Mouse (Mus musculus): ENCODE measurements around the gene Foxp1. TPM values are rescaled to one million over a fixed set of nuclear protein-coding genes. Genes with fewer than 3 reads are reported as not detected.

Foxp1 gene
- polyA plus RNA-seq, 2 experiments = 7.9 to 10.6 TPM

DNA sequence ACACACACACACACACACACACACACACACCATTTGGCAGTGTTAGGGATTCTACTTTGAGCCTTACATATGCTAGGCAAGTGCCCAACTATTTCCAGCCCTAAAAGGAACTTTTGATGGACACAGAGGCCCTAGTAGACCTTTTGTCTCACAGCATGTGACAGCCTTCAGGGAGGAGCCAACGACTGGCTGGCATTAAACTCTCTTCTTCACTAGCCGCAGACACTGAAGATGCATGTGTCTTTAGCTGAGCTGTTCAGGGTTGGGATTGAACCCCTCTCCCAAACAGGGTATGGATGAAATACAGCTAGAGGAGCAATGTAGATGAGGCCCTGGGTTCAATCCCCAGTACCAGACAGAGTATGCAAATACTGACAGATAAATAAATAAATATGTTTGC lies 428.7 kb downstream of the Foxp1 start:
- WGBS (ENCODE audit: insufficient replicate concordance) = 49% methylated on average over 2 of the region's 2 CpGs
- ATAC-seq (ENCODE audit: insufficient read depth) (no peak), DNase-seq (ENCODE audit: low read depth in 3 of 3, low spot score in 3 of 3) (no peak)
- H3K9me3 ChIP-seq (ENCODE audit: control insufficient read depth, low read length) = no peaks in the 10 kb centered on the region
- H3K27me3 ChIP-seq (ENCODE audit: control insufficient read depth, insufficient read depth, low read length) = no peaks in the 10 kb centered on the region
- H3K9ac ChIP-seq (replicated peaks) = no peak overlapping the region
- H3K4me2 ChIP-seq (ENCODE audit: low read depth) = peak overlapping the region; percentile 63; the same call in 1 of the 2 replicates
- no peak overlapping the region for H3K4me3 ChIP-seq (ENCODE audit: insufficient read depth in 1 of 2, low read depth in 2 of 2, low read length in 2 of 2)
- no peaks in the 10 kb centered on the region for H3K36me3 ChIP-seq (replicated peaks; ENCODE audit: control insufficient read depth, insufficient read depth, low read depth)
- no peak overlapping the region for H3K27ac ChIP-seq
- H3K4me1 ChIP-seq (replicated peaks; ENCODE audit: control insufficient read depth in 2 of 2, insufficient read depth in 2 of 2, low read length in 1 of 2) = peaks cover 0 to 34% of the 10 kb centered on the region in 2 experiments; a peak in 3 of 4 replicates
- TF ChIP-seq CTCF (IDR thresholded peaks at IDR 0.05; ENCODE audit: low read depth) (no peak), EP300 (IDR thresholded peaks at IDR 0.05; ENCODE audit: low read depth) (no peak)

DNA sequence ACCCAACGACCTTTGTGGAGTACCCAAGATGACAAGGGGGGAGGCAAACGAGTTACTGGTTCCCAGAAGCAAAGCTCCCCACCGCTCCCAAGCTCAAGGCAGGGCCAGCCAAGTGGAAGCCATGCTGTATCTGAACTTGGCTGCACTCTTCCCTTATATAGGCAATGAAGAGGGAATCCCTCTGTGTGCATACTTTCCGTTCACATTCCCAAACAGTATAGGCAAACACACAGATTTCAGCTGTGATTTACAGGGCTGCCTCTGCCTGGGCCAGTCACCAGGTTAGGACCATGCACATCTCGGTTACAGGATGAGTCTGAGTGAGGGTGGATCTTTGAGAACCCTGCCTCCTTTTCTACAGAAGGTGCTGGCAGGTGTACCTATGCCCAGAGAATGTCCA lies 429.3 kb downstream of the Foxp1 start:
- H3K4me3 ChIP-seq (ENCODE audit: insufficient read depth in 1 of 2, low read depth in 2 of 2, low read length in 2 of 2) = no peak overlapping the region
- no peak for ATAC-seq (ENCODE audit: insufficient read depth)
- DNase-seq (ENCODE audit: low read depth in 3 of 3, low spot score in 3 of 3) = no peak
- no peak overlapping the region for H3K4me2 ChIP-seq (ENCODE audit: low read depth)
- no peaks in the 10 kb centered on the region for H3K27me3 ChIP-seq (ENCODE audit: control insufficient read depth, insufficient read depth, low read length)
- no peaks in the 10 kb centered on the region for H3K36me3 ChIP-seq (replicated peaks; ENCODE audit: control insufficient read depth, insufficient read depth, low read depth)
- no peak overlapping the region for H3K9ac ChIP-seq (replicated peaks)
- no peak for TF ChIP-seq EP300 (IDR thresholded peaks at IDR 0.05; ENCODE audit: low read depth)
- TF ChIP-seq CTCF (IDR thresholded peaks at IDR 0.05; ENCODE audit: low read depth) = no peak
- H3K27ac ChIP-seq = no peak overlapping the region
- peaks cover 0 to 34% of the 10 kb centered on the region in 2 experiments; a peak in 3 of 4 replicates for H3K4me1 ChIP-seq (replicated peaks; ENCODE audit: control insufficient read depth in 2 of 2, insufficient read depth in 2 of 2, low read length in 1 of 2)
- no peaks in the 10 kb centered on the region for H3K9me3 ChIP-seq (ENCODE audit: control insufficient read depth, low read length)
- WGBS (ENCODE audit: insufficient replicate concordance) = 64% methylated on average over 5 of the region's 5 CpGs

- H3K9ac ChIP-seq (replicated peaks) = no peak overlapping the region
- H3K4me2 ChIP-seq (ENCODE audit: low read depth) = no peak overlapping the region
- H3K4me3 ChIP-seq (ENCODE audit: insufficient read depth in 1 of 2, low read depth in 2 of 2, low read length in 2 of 2) = no peak overlapping the region
- H3K4me1 ChIP-seq (replicated peaks; ENCODE audit: control insufficient read depth in 2 of 2, insufficient read depth in 2 of 2, low read length in 1 of 2) = peaks cover 0 to 32% of the 10 kb centered on the region in 2 experiments; a peak in 3 of 4 replicates
- no peak overlapping the region for H3K27ac ChIP-seq
- no peaks in the 10 kb centered on the region for H3K9me3 ChIP-seq (ENCODE audit: control insufficient read depth, low read length)
- no peak for DNase-seq (ENCODE audit: low read depth in 3 of 3, low spot score in 3 of 3)
- no peak for TF ChIP-seq EP300 (IDR thresholded peaks at IDR 0.05; ENCODE audit: low read depth)
- TF ChIP-seq CTCF (IDR thresholded peaks at IDR 0.05; ENCODE audit: low read depth) = no peak
- no peaks in the 10 kb centered on the region for H3K36me3 ChIP-seq (replicated peaks; ENCODE audit: control insufficient read depth, insufficient read depth, low read depth)
- ATAC-seq (ENCODE audit: insufficient read depth) = no peak
- no peaks in the 10 kb centered on the region for H3K27me3 ChIP-seq (ENCODE audit: control insufficient read depth, insufficient read depth, low read length)
- WGBS (ENCODE audit: insufficient replicate concordance) = 69% methylated on average over 2 of the region's 2 CpGs
These were observed 430.7 kb downstream of the Foxp1 start for GRCm38 (mm10) chr6:99091799-99092198.

DNA sequence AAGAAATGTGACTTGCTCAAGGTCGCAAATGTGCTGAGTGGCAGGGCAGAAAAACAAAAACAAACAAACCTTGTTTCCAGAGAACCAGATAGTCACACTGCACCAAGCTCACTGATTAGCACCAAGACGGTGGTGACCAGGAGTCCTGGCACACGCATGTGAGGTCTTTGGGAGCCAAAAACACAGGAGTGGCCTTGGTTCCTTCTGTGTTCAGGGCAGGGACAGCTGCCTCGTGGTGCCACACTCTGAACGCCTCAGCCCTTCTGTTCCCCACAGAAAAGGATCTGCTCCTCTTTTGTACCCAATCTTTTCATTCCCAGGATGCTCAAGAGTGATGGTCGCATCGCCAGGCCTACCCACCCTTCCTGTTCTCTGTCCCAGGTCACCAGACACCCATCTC lies 434.9 kb downstream of the Foxp1 start:
- Histone ChIP-seq H3K9me3 (ENCODE audit: control insufficient read depth, low read length) (no peaks in the 10 kb centered on the region), H3K4me3 (ENCODE audit: insufficient read depth in 1 of 2, low read depth in 2 of 2, low read length in 2 of 2) (no peak overlapping the region), H3K4me1 (replicated peaks; ENCODE audit: control insufficient read depth in 2 of 2, insufficient read depth in 2 of 2, low read length in 1 of 2) (0 out of 4 replicates have a peak, but pooled peaks cover 0 to 2% of the 10 kb centered on the region in 2 experiments), H3K9ac (replicated peaks) (no peak overlapping the region), H3K36me3 (replicated peaks; ENCODE audit: control insufficient read depth, insufficient read depth, low read depth) (no peaks in the 10 kb centered on the region), H3K4me2 (ENCODE audit: low read depth) (no peak overlapping the region), H3K27ac (no peak overlapping the region), H3K27me3 (ENCODE audit: control insufficient read depth, insufficient read depth, low read length) (no peaks in the 10 kb centered on the region)
- ATAC-seq (ENCODE audit: insufficient read depth) (no peak), DNase-seq (ENCODE audit: low read depth in 3 of 3, low spot score in 3 of 3) (no peak)
- TF ChIP-seq CTCF (IDR thresholded peaks at IDR 0.05; ENCODE audit: low read depth) = no peak
- no peak for TF ChIP-seq EP300 (IDR thresholded peaks at IDR 0.05; ENCODE audit: low read depth)
- 72% methylated on average over 7 of the region's 7 CpGs for WGBS (ENCODE audit: insufficient replicate concordance)

GRCm38 (mm10) chr6:99084956-99085355 lies 437.6 kb downstream of the Foxp1 start:
- WGBS (ENCODE audit: insufficient replicate concordance) = 81% methylated on average over 4 of the region's 4 CpGs
- H3K4me3 ChIP-seq (ENCODE audit: insufficient read depth in 1 of 2, low read depth in 2 of 2, low read length in 2 of 2) = no peak overlapping the region
- H3K4me1 ChIP-seq (replicated peaks; ENCODE audit: control insufficient read depth in 2 of 2, insufficient read depth in 2 of 2, low read length in 1 of 2) = 0 out of 4 replicates have a peak, but pooled peaks cover 0 to 4% of the 10 kb centered on the region in 2 experiments
- H3K9ac ChIP-seq (replicated peaks) = no peak overlapping the region
- DNase-seq (ENCODE audit: low read depth in 3 of 3, low spot score in 3 of 3) (no peak), ATAC-seq (ENCODE audit: insufficient read depth) (no peak)
- no peaks in the 10 kb centered on the region for H3K27me3 ChIP-seq (ENCODE audit: control insufficient read depth, insufficient read depth, low read length)
- H3K36me3 ChIP-seq (replicated peaks; ENCODE audit: control insufficient read depth, insufficient read depth, low read depth) = no peaks in the 10 kb centered on the region
- H3K27ac ChIP-seq = no peak overlapping the region
- H3K4me2 ChIP-seq (ENCODE audit: low read depth) = no peak overlapping the region
- H3K9me3 ChIP-seq (ENCODE audit: control insufficient read depth, low read length) = no peaks in the 10 kb centered on the region
- no peak for TF ChIP-seq CTCF (IDR thresholded peaks at IDR 0.05; ENCODE audit: low read depth)
- no peak for TF ChIP-seq EP300 (IDR thresholded peaks at IDR 0.05; ENCODE audit: low read depth)
